Mouse (Mus musculus): ENCODE data around the gene Hectd3.

GRCm38 (mm10) chr4:116986400-116987121 lies 8.6 kb upstream of the Hectd3 start:
- TF ChIP-seq CTCF (IDR thresholded peaks at IDR 0.05; ENCODE audit: low read depth) (peak; percentile 82), EP300 (IDR thresholded peaks at IDR 0.05; ENCODE audit: low read depth) (no peak)
